Mouse (Mus musculus) small intestine, adult 2 months (tissue): ENCODE measurements around the gene Rgl2.

Experiments used
- CTCF ChIP-seq: fragments of 200-500 bp; IDR thresholded peaks from 2 replicates; pipeline ENCODE4 v1.5.1; 2012; ENCODE audit warnings: low read depth, mild to moderate bottlenecking, control low read depth, inconsistent platforms, low read length, moderate library complexity, mixed read lengths; ENCODE audit not compliant: insufficient replicate concordance, insufficient read length; ENCODE audit errors: extremely low read depth
- POLR2A ChIP-seq: fragments of 200-500 bp; IDR thresholded peaks from 2 replicates; pipeline ENCODE4 v1.6.1; 2012; ENCODE audit warnings: low read depth, mild to moderate bottlenecking, control low read depth, inconsistent platforms, low read length, moderate library complexity

DNA sequence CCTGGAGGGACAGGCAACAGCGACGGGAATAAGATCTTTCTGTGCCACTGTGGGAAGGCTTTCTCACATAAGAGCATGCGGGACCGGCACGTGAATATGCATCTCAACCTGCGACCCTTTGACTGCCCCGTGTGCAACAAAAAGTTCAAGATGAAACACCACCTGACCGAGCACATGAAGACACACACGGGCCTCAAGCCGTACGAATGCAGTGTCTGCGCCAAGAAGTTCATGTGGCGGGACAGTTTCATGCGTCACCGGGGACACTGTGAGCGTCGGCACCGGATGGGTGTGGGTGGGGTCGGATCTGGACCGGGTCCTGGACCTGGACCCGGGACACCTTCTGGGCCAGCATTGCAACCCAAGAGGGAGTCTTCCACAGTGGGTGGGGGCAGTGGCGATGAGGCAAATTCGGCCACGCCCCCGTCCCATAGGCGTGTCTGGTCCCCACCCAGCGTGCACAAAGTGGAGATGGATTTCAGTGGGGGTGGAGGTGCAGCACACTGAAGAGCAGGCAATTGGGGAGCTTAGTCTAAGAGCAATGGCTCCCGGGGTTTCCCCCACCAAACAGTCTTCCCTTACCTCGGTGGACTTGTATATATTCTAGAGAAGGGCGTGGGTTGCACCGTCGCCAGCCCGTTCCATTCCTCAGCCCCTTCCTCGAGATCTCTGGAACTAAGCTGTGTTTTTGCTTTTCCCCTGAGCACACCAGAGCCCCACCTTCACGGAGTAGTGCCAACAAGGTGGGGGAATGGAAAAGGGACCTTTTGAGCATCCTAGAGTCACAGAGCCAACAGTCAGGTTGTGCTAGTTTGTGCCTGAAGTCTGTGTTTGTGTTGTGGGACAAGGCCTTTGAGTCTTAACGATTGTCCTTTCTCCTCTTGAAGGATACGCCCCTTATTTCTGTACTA lies 10.8 kb upstream of the Rgl2 start:
- no peak for TF ChIP-seq POLR2A
- TF ChIP-seq CTCF = no peak
